Mouse (Mus musculus) megakaryocyte, embryonic 14.5 days (primary cell): ENCODE measurements around the gene Proz.

Experiments used
- FLI1 ChIP-seq: IDR thresholded peaks from 2 replicates; pipeline ENCODE4 v1.6.1; 2012; ENCODE audit warnings: low read length, inconsistent platforms, mixed read lengths
- GATA1 ChIP-seq: IDR thresholded peaks from 3 replicates; pipeline ENCODE4 v1.6.1; 2012; ENCODE audit warnings: mixed read lengths, low read length, inconsistent platforms, borderline replicate concordance

DNA sequence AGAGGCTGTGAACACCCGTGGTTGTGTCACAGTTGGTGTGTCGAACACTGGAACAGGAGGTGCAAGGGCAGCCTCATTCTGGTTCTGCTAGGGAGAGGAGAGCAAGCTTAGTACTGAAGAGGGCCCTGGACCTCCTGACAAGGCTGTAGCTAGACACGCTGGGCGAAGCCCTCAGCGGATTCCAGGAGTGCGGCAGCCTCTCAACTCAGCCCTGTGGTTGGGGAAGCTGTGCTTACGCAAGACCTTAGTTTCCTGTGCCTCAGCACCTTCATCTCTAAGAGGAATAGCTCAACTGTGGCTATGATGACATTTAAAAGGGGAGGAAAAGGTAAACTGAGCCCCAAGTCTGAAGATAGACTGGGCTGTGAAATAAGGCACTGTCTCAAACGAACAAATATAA lies 14.3 kb downstream of the Proz start:
- no peak for TF ChIP-seq GATA1
- no peak for TF ChIP-seq FLI1
